Mouse (Mus musculus) kidney, adult 2 months (tissue): ENCODE results near the gene 2310039H08Rik.

Experiments
- CTCF ChIP-seq: fragments of 200-500 bp; conservative IDR thresholded peaks from 2 replicates; pipeline ENCODE4 v1.5.1; 2011; ENCODE audit warnings: low read depth, mild to moderate bottlenecking, control low read depth, low read length, moderate library complexity, mixed read lengths; ENCODE audit not compliant: insufficient read depth, insufficient read length
- POLR2A ChIP-seq: fragments of 200-500 bp; IDR thresholded peaks from one replicate; pipeline ENCODE4 v1.6.1; 2011; ENCODE audit warnings: low read depth, low read length, control low read depth

DNA sequence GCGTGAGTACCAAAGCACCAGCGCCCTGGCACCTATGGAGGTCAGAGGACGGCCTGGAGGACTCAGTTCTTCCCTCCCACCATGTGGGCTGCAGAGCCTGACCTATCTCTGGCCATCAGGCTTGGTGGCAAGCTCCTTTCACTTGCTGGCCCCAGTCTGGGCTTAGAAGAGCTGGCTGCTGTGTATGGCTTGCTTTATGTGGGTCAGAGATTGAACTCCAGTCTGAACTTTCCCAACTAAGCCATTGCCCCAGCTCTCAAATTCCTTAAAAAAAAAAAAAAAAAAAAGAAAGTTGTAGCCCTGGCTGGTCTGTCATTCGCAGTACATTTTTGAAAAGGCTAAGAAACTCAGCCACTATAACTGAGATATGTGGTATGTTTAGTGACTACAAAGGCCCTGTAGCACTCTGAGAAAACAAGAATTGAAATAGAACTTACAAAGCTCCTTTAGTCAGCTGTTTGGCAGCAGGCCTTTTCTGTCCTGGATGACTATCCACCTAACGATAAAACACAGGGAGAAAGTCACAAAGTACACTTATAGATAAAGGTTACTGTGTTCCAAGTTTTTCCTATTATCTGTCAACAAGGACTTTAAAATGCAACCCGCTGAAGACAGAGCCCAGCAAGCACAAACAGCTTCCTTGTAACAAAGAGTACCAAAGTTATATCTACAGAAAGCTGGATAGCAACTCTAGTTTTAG, 36.8 kb downstream of the 2310039H08Rik start:
- TF ChIP-seq POLR2A (no peak), CTCF (no peak)
